Mouse (Mus musculus): ENCODE results near the gene Arap2.

- TF ChIP-seq CTCF (IDR thresholded peaks at IDR 0.05) (no peak), POLR2A (IDR thresholded peaks at IDR 0.05; ENCODE audit: insufficient read depth, low read depth, low read length) (no peak)
Measured at GRCm38 (mm10) chr5:62764161-62764560, 1.8 kb downstream of the Arap2 start.

Data from heart, adult 2 months (tissue).